Mouse (Mus musculus): ENCODE measurements around the gene Omt2b. TPM values are rescaled to one million over a fixed set of nuclear protein-coding genes. Genes with fewer than 3 reads are reported as not detected.
A peak's percentile ranks its signal among the peaks of the same experiment; 100 is the strongest.
"Not testable (repeated sequence)": the region's sequence is repeated elsewhere in the genome, so short reads cannot be mapped to it uniquely, and the experiment has no call there.

Omt2b gene
- polyA plus RNA-seq, 1 experiment, result not detected

- 41% methylated on average over 3 of the region's 3 CpGs for WGBS
These were observed 19.6 kb downstream of the Omt2b start for GRCm38 (mm10) chr9:78347004-78347403.

GRCm38 (mm10) chr9:78348206-78349004, 21.0 kb downstream of the Omt2b start:
- H3K4me3 ChIP-seq (ENCODE audit: insufficient read depth, low read depth, low read length); H3K27me3 ChIP-seq (replicated peaks; ENCODE audit: control insufficient read depth, insufficient read depth, low read length); H3K36me3 ChIP-seq (ENCODE audit: control insufficient read depth, insufficient read depth, low read length): not testable (repeated sequence)
- peaks cover 17% of the 10 kb centered on the region; the same call in 1 of the 2 replicates for H3K4me1 ChIP-seq (ENCODE audit: control insufficient read depth, insufficient read depth, low read length)
- H3K27ac ChIP-seq (ENCODE audit: insufficient read depth, low read depth, low read length), result peak overlapping the region; percentile 72
- 37% methylated on average over 6 of the region's 6 CpGs for WGBS
- peak; percentile 96 for DNase-seq

More at GRCm38 (mm10) chr9:78347004-78347403, 19.6 kb downstream of the Omt2b start:
- Histone ChIP-seq H3K27me3 (replicated peaks; ENCODE audit: control insufficient read depth, insufficient read depth, low read length) (no peaks in the 10 kb centered on the region), H3K36me3 (ENCODE audit: control insufficient read depth, insufficient read depth, low read length) (no peaks in the 10 kb centered on the region), H3K27ac (ENCODE audit: insufficient read depth, low read depth, low read length) (peak overlapping the region; percentile 16; the same call in 1 of the 2 replicates), H3K4me3 (ENCODE audit: insufficient read depth, low read depth, low read length) (no peak overlapping the region), H3K4me1 (ENCODE audit: control insufficient read depth, insufficient read depth, low read length) (peaks cover 22% of the 10 kb centered on the region; the same call in 1 of the 2 replicates)
- DNase-seq, result peak; percentile 42
- TF ChIP-seq CTCF (conservative IDR thresholded peaks at IDR 0.05; ENCODE audit: insufficient read depth, insufficient read length, low read depth, low read length) (no peak), POLR2A (IDR thresholded peaks at IDR 0.05; ENCODE audit: low read depth, low read length) (no peak)

DNA sequence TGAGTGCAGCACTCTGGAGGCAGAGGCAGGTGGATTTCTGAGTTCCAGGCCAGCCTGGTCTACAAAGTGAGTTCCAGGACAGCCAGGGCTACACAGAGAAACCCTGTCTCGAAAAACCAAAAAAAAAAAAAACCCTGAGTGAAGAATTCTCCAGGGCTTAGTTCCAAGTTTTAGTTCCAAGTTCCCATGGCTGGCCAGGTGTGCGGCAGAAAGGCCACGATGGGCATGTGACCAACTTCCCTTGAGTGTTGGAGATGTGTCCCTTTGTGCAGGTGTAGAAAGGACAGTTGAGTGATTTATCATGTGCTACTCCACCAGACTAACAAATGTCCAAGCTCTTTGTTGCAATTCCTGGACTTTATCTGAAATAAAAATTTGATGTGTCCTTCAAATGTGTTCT, 21.8 kb downstream of the Omt2b start:
- H3K4me3 ChIP-seq (ENCODE audit: insufficient read depth, low read depth, low read length); H3K36me3 ChIP-seq (ENCODE audit: control insufficient read depth, insufficient read depth, low read length); H3K27me3 ChIP-seq (replicated peaks; ENCODE audit: control insufficient read depth, insufficient read depth, low read length): not testable (repeated sequence)
- H3K4me1 ChIP-seq (ENCODE audit: control insufficient read depth, insufficient read depth, low read length), result peaks cover 14% of the 10 kb centered on the region; the same call in 1 of the 2 replicates
- peak overlapping the region; percentile 71; the same call in 1 of the 2 replicates for H3K27ac ChIP-seq (ENCODE audit: insufficient read depth, low read depth, low read length)
- peak; percentile 77 for DNase-seq
- WGBS, result 27% methylated on average over 3 of the region's 3 CpGs

- not testable (repeated sequence) for H3K4me3 ChIP-seq (ENCODE audit: insufficient read depth, low read depth, low read length); H3K36me3 ChIP-seq (ENCODE audit: control insufficient read depth, insufficient read depth, low read length); DNase-seq; H3K27me3 ChIP-seq (replicated peaks; ENCODE audit: control insufficient read depth, insufficient read depth, low read length); H3K27ac ChIP-seq (ENCODE audit: insufficient read depth, low read depth, low read length)
- H3K4me1 ChIP-seq (ENCODE audit: control insufficient read depth, insufficient read depth, low read length), result peaks cover 14% of the 10 kb centered on the region; the same call in 1 of the 2 replicates
These were observed 22.6 kb downstream of the Omt2b start for GRCm38 (mm10) chr9:78350007-78350406.

- H3K4me3 ChIP-seq (ENCODE audit: insufficient read depth, low read depth, low read length), result no peak overlapping the region
- 77% methylated on average over 6 of the region's 6 CpGs for WGBS
- H3K36me3 ChIP-seq (ENCODE audit: control insufficient read depth, insufficient read depth, low read length), result no peaks in the 10 kb centered on the region
- DNase-seq, result no peak
- no peaks in the 10 kb centered on the region for H3K27me3 ChIP-seq (replicated peaks; ENCODE audit: control insufficient read depth, insufficient read depth, low read length)
- TF ChIP-seq POLR2A (IDR thresholded peaks at IDR 0.05; ENCODE audit: low read depth, low read length) (no peak), CTCF (conservative IDR thresholded peaks at IDR 0.05; ENCODE audit: insufficient read depth, insufficient read length, low read depth, low read length) (no peak)
- no peak overlapping the region for H3K27ac ChIP-seq (ENCODE audit: insufficient read depth, low read depth, low read length)
- peaks cover 20% of the 10 kb centered on the region; the same call in 1 of the 2 replicates for H3K4me1 ChIP-seq (ENCODE audit: control insufficient read depth, insufficient read depth, low read length)
These were observed 24.3 kb downstream of the Omt2b start for GRCm38 (mm10) chr9:78351504-78352220.

DNA sequence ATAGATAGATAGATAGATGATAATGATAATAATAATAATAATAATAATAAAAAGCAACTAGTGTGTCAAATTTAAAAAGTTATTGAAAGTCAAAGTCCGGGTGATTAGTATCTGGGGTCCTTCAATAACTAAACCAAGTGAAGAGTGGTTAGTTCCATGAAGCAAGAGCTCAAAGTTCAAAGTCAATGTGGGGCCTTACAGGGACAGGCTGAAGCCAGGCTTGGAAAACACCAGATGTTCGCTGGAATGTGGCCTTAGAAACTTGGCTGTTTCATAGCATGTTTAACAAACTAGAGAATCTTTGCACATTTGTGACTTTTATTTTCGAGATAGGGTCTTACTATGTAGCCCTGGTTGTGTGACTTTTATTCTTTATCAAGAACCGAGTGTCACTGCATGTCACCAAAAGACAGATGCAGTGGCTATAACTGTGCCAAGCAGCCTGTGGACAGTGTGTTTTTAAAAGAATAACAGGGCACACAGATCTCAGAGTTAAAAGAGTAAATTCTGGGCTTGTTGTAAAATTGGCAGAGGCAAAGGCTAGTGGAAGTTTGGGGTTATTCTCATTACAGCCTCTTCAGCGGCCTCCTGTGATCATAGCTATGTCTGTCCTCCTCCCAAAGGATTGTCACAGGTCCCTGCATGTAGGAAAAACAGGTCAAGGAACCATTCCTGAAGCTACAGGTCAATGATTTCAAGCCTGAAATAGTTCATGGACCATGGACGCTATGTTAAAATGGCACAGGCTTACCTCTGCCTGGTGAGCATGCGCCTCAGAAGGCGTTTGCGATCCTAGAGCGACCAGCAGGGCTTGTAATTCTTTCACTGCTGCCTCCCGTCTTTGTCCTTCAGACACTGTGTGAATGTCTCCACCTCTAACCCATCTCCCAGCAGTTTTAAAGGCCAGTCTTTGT, 27.5 kb downstream of the Omt2b start:
- peak; percentile 84 for DNase-seq
- Histone ChIP-seq H3K4me1 (ENCODE audit: control insufficient read depth, insufficient read depth, low read length) (peaks cover 8% of the 10 kb centered on the region; the same call in 1 of the 2 replicates), H3K27ac (ENCODE audit: insufficient read depth, low read depth, low read length) (peak overlapping the region; percentile 79), H3K36me3 (ENCODE audit: control insufficient read depth, insufficient read depth, low read length) (no peaks in the 10 kb centered on the region), H3K4me3 (ENCODE audit: insufficient read depth, low read depth, low read length) (no peak overlapping the region), H3K27me3 (replicated peaks; ENCODE audit: control insufficient read depth, insufficient read depth, low read length) (no peaks in the 10 kb centered on the region)
- TF ChIP-seq CTCF (conservative IDR thresholded peaks at IDR 0.05; ENCODE audit: insufficient read depth, insufficient read length, low read depth, low read length) (no peak), POLR2A (IDR thresholded peaks at IDR 0.05; ENCODE audit: low read depth, low read length) (no peak)
- 47% methylated on average over 11 of the region's 11 CpGs for WGBS

DNA sequence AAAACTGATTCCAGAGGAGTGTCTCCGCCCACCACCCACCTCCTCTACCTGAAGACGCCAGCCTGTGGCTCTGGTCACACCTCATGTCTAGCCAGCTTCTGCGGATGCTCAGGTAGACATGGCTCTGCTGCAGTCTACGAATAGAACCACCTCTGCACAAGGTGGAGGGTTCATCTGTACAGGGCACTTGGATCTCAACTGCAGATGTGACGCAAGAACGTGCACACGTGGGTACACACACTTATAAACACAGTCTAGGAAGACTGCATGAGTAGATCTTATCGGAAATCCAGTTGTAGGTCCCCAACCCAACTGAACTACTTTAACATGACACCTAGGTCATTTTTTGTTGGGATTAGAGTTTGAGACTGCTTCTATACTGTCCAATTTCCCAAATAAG, 28.2 kb downstream of the Omt2b start, which contains the start of gene Gsta2:
Gene Gsta2, minus strand, starts transcription at position 178 of the 400 bp plus-strand sequence.
- peak within 1 kb of the TSS; percentile 79 for H3K27ac ChIP-seq (ENCODE audit: insufficient read depth, low read depth, low read length)
- 82% methylated on average over 8 of the region's 8 CpGs for WGBS

More for the DNA sequence above, 28.2 kb downstream of the Omt2b start, which contains the start of gene Gsta2:
- H3K4me1 ChIP-seq (ENCODE audit: control insufficient read depth, insufficient read depth, low read length), result peaks cover 8% of the 10 kb centered on the region; the same call in 1 of the 2 replicates
- no peak within 1 kb of the TSS for H3K4me3 ChIP-seq (ENCODE audit: insufficient read depth, low read depth, low read length)
- no peak for TF ChIP-seq CTCF (conservative IDR thresholded peaks at IDR 0.05; ENCODE audit: insufficient read depth, insufficient read length, low read depth, low read length)
- TF ChIP-seq POLR2A (IDR thresholded peaks at IDR 0.05; ENCODE audit: low read depth, low read length), result no peak
- no peaks in the 10 kb centered on the region for H3K27me3 ChIP-seq (replicated peaks; ENCODE audit: control insufficient read depth, insufficient read depth, low read length)
- DNase-seq, result no peak
- H3K36me3 ChIP-seq (ENCODE audit: control insufficient read depth, insufficient read depth, low read length), result no peaks in the 10 kb centered on the region
